In genomic region chr4:107673638-107674321, GRCm38 (mm10) we compare ENCODE assay signal across 8 mouse cellular contexts. TPM values are rescaled to one million over a fixed set of nuclear protein-coding genes. Genes with fewer than 3 reads are reported as not detected.
DNase-seq lines count a peak whose midpoint lies in the region; ATAC-seq and TF ChIP-seq lines count a peak whose summit lies in the region.

No protein-coding gene starts in this region.

- ATAC-seq in forebrain, embryonic 12.5 days (ENCODE audit: low FRiP score), result peak; percentile 93
- ATAC-seq in liver, postnatal 0 days, result peak; percentile 62
- peak; percentile 94 for ATAC-seq in neural tube, embryonic 14.5 days (ENCODE audit: low read depth)

- peak; percentile 82 for DNase-seq in CH12.LX (ENCODE audit: extremely low read depth)
- peak; percentile 13 for DNase-seq in c-Kit-negative CD71-positive TER-119-positive erythroid progenitor cells, embryonic 14.5 days (ENCODE audit: low read depth, low spot score)
- peak; percentile 75 to 84 for DNase-seq in heart, postnatal 14 days
- DNase-seq in kidney, postnatal 4 days, result peak; percentile 89 to 92
- DNase-seq in liver, postnatal 0 days, result peak; percentile 84
- peak; percentile 78 for DNase-seq in telencephalon, adult 2 months (ENCODE audit: low read depth, low spot score)

- no peak; the same call in none of the 2 replicates for TF ChIP-seq RAD21 in CH12.LX (IDR thresholded peaks at IDR 0.05; ENCODE audit: low read depth, low read length)

- no peak for TF ChIP-seq EP300 in CH12.LX (IDR thresholded peaks at IDR 0.05; ENCODE audit: low read length)
- TF ChIP-seq EP300 in liver, postnatal 0 days (IDR thresholded peaks at IDR 0.05; ENCODE audit: low read depth), result no peak

- dilution Hi-C loops in CH12.LX (cut with MboI; ENCODE audit: extremely low pct_ligation_motif_present, extremely low pct_unique_long_range_greater_than_20kb, low sequenced_read_pairs), result no loop called here

- in situ Hi-C loops in CH12.LX (cut with MboI; ENCODE audit: low pct_ligation_motif_present, low pct_unique_long_range_greater_than_20kb, low sequenced_read_pairs), result no loop called here

- H3K4me2 ChIP-seq in CH12.LX (ENCODE audit: insufficient read depth, low read depth, poor library complexity, severe bottlenecking), result peak overlapping the region; percentile 25; the same call in 1 of the 2 replicates
- peak overlapping the region; percentile 41 for H3K4me2 ChIP-seq in forebrain, embryonic 12.5 days
- H3K4me2 ChIP-seq in liver, postnatal 0 days (ENCODE audit: low read depth, low read length), result no peak overlapping the region
- H3K4me2 ChIP-seq in neural tube, embryonic 14.5 days (ENCODE audit: low read depth, low read length), result peak overlapping the region; percentile 27

- no peaks in the 10 kb centered on the region for H3K9me3 ChIP-seq in CH12.LX (replicated peaks; ENCODE audit: low read length)
- no peaks in the 10 kb centered on the region for H3K9me3 ChIP-seq in forebrain, embryonic 12.5 days
- no peaks in the 10 kb centered on the region for H3K9me3 ChIP-seq in liver, postnatal 0 days (ENCODE audit: low read length)
- no peaks in the 10 kb centered on the region for H3K9me3 ChIP-seq in neural tube, embryonic 14.5 days (ENCODE audit: control insufficient read depth, low read length)

- peaks cover 42% of the 10 kb centered on the region for H3K27me3 ChIP-seq in CH12.LX (replicated peaks)
- peaks cover 36% of the 10 kb centered on the region for H3K27me3 ChIP-seq in forebrain, embryonic 12.5 days
- H3K27me3 ChIP-seq in liver, postnatal 0 days (ENCODE audit: insufficient read depth, low read length), result peaks cover 13% of the 10 kb centered on the region
- no peaks in the 10 kb centered on the region for H3K27me3 ChIP-seq in neural tube, embryonic 14.5 days (ENCODE audit: control insufficient read depth, insufficient read depth, low read length)

- 14% methylated on average over 23 of the region's 23 CpGs for WGBS in forebrain, embryonic 12.5 days
- WGBS in liver, postnatal 0 days (ENCODE audit: insufficient replicate concordance), result 23% methylated on average over 23 of the region's 23 CpGs
- WGBS in neural tube, embryonic 14.5 days, result 8% methylated on average over 23 of the region's 23 CpGs

- no peak overlapping the region for H3K9ac ChIP-seq in CH12.LX (ENCODE audit: insufficient read depth, low read depth)
- H3K9ac ChIP-seq in forebrain, embryonic 12.5 days, result no peak overlapping the region
- no peak overlapping the region for H3K9ac ChIP-seq in liver, postnatal 0 days (replicated peaks)
- H3K9ac ChIP-seq in neural tube, embryonic 14.5 days (replicated peaks; ENCODE audit: low read depth, low read length), result peak overlapping the region; percentile 25; the same call in 1 of the 2 replicates

- intact Hi-C loops in heart, postnatal 14 days (cut with DNase I), result no loop called here

- H3K79me2 ChIP-seq in CH12.LX (replicated peaks; ENCODE audit: control insufficient read depth, extremely low read depth, insufficient read depth, poor library complexity, severe bottlenecking), result no peaks in the 10 kb centered on the region

- peak in 1 of 2 experiments; percentile 69; a peak in 2 of 4 replicates for TF ChIP-seq CTCF in CH12.LX (conservative IDR thresholded peaks at IDR 0.05 in 1 of 2, IDR thresholded peaks at IDR 0.05 in 1 of 2; ENCODE audit: low read depth in 2 of 2, low read length in 2 of 2)
- TF ChIP-seq CTCF in liver, postnatal 0 days (IDR thresholded peaks at IDR 0.05; ENCODE audit: low read depth), result peak; percentile 65

- TF ChIP-seq POLR2A in CH12.LX (IDR thresholded peaks at IDR 0.05; ENCODE audit: low read depth, low read length), result no peak

- H3K4me1 ChIP-seq in CH12.LX (ENCODE audit: control insufficient read depth in 1 of 2, insufficient read depth in 2 of 2), result peaks cover 5 to 28% of the 10 kb centered on the region in 2 experiments
- peaks cover 13% of the 10 kb centered on the region for H3K4me1 ChIP-seq in forebrain, embryonic 12.5 days
- 0 out of 2 replicates have a peak, but pooled peaks cover 2% of the 10 kb centered on the region for H3K4me1 ChIP-seq in liver, postnatal 0 days (ENCODE audit: insufficient read depth)
- peaks cover 9% of the 10 kb centered on the region; the same call in 1 of the 2 replicates for H3K4me1 ChIP-seq in neural tube, embryonic 14.5 days (ENCODE audit: control insufficient read depth, insufficient read depth, low read length)

- no peak overlapping the region for H3K4me3 ChIP-seq in CH12.LX (replicated peaks in 1 of 3; ENCODE audit: low read depth in 2 of 3, low read length in 2 of 3, poor library complexity in 1 of 3)
- no peak overlapping the region for H3K4me3 ChIP-seq in forebrain, embryonic 12.5 days (replicated peaks)
- no peak overlapping the region for H3K4me3 ChIP-seq in liver, postnatal 0 days (ENCODE audit: low read depth, low read length)
- H3K4me3 ChIP-seq in neural tube, embryonic 14.5 days (ENCODE audit: low read depth, low read length), result peak overlapping the region; percentile 5; the same call in 1 of the 2 replicates

- H3K27ac ChIP-seq in CH12.LX (ENCODE audit: insufficient read depth, low read depth), result no peak overlapping the region
- peak overlapping the region; percentile 79 for H3K27ac ChIP-seq in forebrain, embryonic 12.5 days
- no peak overlapping the region for H3K27ac ChIP-seq in liver, postnatal 0 days (ENCODE audit: low read depth)
- H3K27ac ChIP-seq in neural tube, embryonic 14.5 days (ENCODE audit: low read depth, low read length), result peak overlapping the region; percentile 96

- H3K36me3 ChIP-seq in CH12.LX (replicated peaks in 1 of 2; ENCODE audit: control insufficient read depth in 1 of 2, insufficient read depth in 1 of 2, low read length in 1 of 2), result no peaks in the 10 kb centered on the region
- H3K36me3 ChIP-seq in forebrain, embryonic 12.5 days (replicated peaks), result no peaks in the 10 kb centered on the region
- H3K36me3 ChIP-seq in liver, postnatal 0 days (replicated peaks; ENCODE audit: insufficient read depth, low read length), result no peaks in the 10 kb centered on the region
- H3K36me3 ChIP-seq in neural tube, embryonic 14.5 days (ENCODE audit: control insufficient read depth, insufficient read depth, low read length), result no peaks in the 10 kb centered on the region

TF ChIP-seq in CH12.LX, 34 proteins besides CTCF, POLR2A, EP300 and RAD21:
- TF ChIP-seq MXI1 (IDR thresholded peaks at IDR 0.05; ENCODE audit: low read depth, low read length), result peak; percentile 82
- TF ChIP-seq BHLHE40 (IDR thresholded peaks at IDR 0.05; ENCODE audit: low read depth, low read length), result 0 out of 2 replicates have a peak, but pooled peaks have one; percentile 19
- TF ChIP-seq SMC3 (IDR thresholded peaks at IDR 0.05; ENCODE audit: low read depth, low read length), result peak; percentile 56
- TF ChIP-seq ELF1 (IDR thresholded peaks at IDR 0.05; ENCODE audit: low read depth, low read length), result no peak
- peak; percentile 43; the same call in 1 of the 2 replicates for TF ChIP-seq NRF1 (IDR thresholded peaks at IDR 0.05; ENCODE audit: low read depth, low read length)

RNA-seq across cellular contexts. Expression of gene Dmrtb1, which starts 10.2 kb away (rescaled TPM):
- not detected in 2 replicates for total RNA-seq in CH12.LX (2012; rRNA removed)
- total RNA-seq in CH12.LX (2014; rRNA removed), result not detected in 2 replicates
- not detected in 2 replicates for polyA plus RNA-seq in CH12.LX (2012; ENCODE audit: insufficient read length, low read depth)
- polyA plus RNA-seq in forebrain, embryonic 12.5 days (2016; fragmentation: Nextera tagmentation; extraction: Ambion mirVana), result 27.5 and 30.8 TPM in 2 replicates
- not detected for total RNA-seq in heart, postnatal 14 days (2021)
- polyA plus RNA-seq in liver, postnatal 0 days (2015; fragmentation: Nextera tagmentation; extraction: Ambion mirVana), result not detected in 2 replicates
- 4.5 and 8.1 TPM in 2 replicates for polyA plus RNA-seq in neural tube, embryonic 14.5 days (2014; fragmentation: Nextera tagmentation; extraction: Ambion mirVana)

Comparison
In these comparisons a context has a peak if more than half of its experiments do, and no peak if none do; other contexts are left out.
1. DNase-seq: peak in every context shown above with its lines; median percentile 90 in kidney, postnatal 4 days; 84 in liver, postnatal 0 days; 82 in CH12.LX; 80 in heart, postnatal 14 days; 78 in telencephalon, adult 2 months; 13 in c-Kit-negative CD71-positive TER-119-positive erythroid progenitor cells, embryonic 14.5 days.
2. H3K27ac ChIP-seq: peak in forebrain, embryonic 12.5 days (single experiment) and neural tube, embryonic 14.5 days (single experiment); none in CH12.LX (single experiment) and liver, postnatal 0 days (single experiment).
3. Peak in every context shown above with its lines, with median percentiles within 50 percentile points of each other: ATAC-seq.